Mouse (Mus musculus): ENCODE data around the gene Pcsk4. TPM values are rescaled to one million over a fixed set of nuclear protein-coding genes. Genes with fewer than 3 reads are reported as not detected.
"Not testable (repeated sequence)": the region's sequence is repeated elsewhere in the genome, so short reads cannot be mapped to it uniquely, and the experiment has no call there.

The Pcsk4 gene
- total RNA-seq, 2 experiments from 2014 or later: 4.8 to 6.9 TPM

- DNase-seq (ENCODE audit: low spot score in 2 of 2): no peak
These were observed 19.7 kb upstream of the Pcsk4 start for GRCm38 (mm10) chr10:80348981-80349380.

DNA sequence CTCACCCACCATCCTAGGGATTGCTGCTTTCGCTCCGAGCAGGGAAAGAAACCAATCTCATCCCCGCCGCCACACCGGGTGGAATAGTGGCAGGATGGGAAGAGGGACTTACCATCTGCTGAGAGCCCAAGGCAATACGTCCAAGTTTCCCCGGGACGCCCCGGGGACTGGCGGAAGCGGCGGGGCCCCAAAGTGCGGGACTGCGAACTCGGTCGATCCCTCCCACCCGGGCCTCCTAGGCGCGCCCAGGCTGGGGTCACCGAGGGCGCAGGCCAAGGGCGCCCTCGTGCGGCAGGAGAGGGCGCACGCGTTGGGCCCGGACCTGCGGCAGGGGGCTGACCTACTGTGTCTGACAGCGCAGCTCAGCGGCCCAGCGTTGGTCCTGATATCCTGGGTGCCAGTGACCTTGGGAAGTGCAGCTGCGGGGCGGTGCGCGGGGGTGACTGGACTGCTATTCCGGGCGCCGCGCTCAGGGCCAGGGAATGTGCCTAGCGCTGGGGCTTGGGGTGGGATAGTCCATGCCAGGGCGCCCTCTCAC is 19.0 kb upstream of the Pcsk4 start, which contains the start of gene Adamtsl5:
Gene Adamtsl5, minus strand, starts transcription at position 169 of the 538 bp plus-strand sequence.
- peak in 1 of 2 experiments; percentile 27 for DNase-seq (ENCODE audit: low spot score in 2 of 2)

- DNase-seq (ENCODE audit: low spot score in 2 of 2): no peak
These were observed 18.2 kb upstream of the Pcsk4 start for GRCm38 (mm10) chr10:80347514-80347967.

GRCm38 (mm10) chr10:80345929-80346328 is 16.6 kb upstream of the Pcsk4 start:
- DNase-seq (ENCODE audit: low spot score in 2 of 2): not testable (repeated sequence)

GRCm38 (mm10) chr10:80345122-80345521 is 15.8 kb upstream of the Pcsk4 start:
- no peak for DNase-seq (ENCODE audit: low spot score in 2 of 2)

- no peak for DNase-seq (ENCODE audit: low spot score in 2 of 2)
These were observed 14.9 kb upstream of the Pcsk4 start for GRCm38 (mm10) chr10:80344131-80344661.

- DNase-seq (ENCODE audit: low spot score in 2 of 2): no peak
These were observed 14.2 kb upstream of the Pcsk4 start for GRCm38 (mm10) chr10:80343425-80343895.

- DNase-seq (ENCODE audit: low spot score in 2 of 2): no peak
These were observed 13.6 kb upstream of the Pcsk4 start for GRCm38 (mm10) chr10:80342749-80343424.

DNA sequence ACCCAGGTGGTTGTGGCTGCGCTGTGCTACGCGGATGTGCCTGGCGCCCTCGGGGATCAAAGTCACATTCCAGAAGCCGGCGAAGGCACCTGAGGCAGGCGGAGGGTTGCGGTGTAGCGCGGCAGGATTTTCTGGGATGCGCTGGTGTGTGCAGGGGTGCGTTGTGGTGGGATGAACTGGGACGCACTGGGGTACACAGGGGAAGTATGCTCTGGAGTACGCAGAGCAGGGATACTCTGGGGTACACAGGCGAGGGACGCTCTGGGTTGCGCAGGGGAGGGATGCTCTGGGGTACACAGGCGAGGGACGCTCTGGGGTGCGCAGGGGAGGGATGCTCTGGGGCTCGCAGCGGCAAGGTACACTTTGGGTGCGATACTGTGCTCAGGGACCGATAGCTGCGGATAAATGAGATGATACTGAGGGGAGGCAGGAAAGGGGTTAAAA is 13.0 kb upstream of the Pcsk4 start:
- no peak for DNase-seq (ENCODE audit: low spot score in 2 of 2)

DNA sequence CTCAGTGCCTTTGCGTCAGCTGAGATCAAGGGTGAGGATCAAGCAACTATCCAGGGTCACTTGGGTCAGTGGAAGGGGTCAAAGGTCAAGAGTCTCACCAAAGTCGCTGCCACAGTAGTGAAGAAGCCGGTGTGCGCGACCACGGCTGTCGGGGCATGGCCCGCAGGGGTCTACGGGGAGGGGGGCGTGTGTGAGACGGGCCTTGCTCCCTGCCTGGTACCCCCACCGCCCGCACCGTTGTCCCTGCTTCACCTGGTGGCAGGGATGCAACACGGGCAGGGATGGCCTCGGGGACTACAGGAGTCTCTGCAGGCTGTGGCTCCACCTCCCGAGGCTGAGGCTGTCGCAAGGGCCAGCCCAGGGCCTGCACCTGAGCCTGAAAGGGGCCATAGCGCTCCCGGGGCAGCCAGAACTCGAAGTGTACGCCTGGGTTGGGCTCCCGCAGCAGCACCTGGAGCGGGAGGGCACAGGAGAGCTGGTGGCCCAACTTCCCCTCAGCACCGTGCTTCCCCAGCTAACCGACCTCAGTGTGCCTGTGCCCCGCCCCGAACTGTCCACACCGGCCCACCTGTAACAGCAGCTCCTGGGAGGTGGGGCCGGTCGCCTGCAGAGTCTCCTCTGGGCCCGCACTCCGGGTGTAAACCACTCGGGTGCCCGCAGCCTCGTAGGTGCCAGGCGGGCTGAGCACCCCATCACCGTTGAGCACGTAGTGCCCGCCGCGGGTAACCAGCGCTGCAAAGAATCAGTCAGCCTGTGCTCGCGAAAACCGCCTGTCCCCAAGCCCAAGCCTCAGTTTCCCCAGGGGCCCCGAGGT is 12.4 kb upstream of the Pcsk4 start:
- no peak for DNase-seq (ENCODE audit: low spot score in 2 of 2)

DNA sequence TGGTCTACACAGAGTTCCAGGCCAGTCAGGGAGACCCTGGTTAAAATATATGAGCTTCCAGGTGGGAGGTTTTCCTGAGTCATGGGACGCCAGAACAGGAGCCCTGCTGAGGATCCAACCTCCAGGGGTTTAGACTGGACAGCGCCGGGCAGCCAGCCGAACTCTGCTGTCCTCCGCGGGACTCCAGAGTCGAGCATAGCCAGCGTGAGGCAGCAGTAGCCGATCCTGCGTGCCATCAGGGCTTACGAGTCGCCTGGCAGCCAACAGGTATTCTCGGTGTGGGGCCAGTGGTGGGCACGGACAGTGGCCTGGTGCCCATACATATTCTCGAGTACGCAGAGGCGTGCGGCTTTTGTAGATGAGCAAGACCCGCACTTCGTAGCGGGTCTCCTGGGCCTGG is 11.7 kb upstream of the Pcsk4 start:
- no peak for DNase-seq (ENCODE audit: low spot score in 2 of 2)

- peak; percentile 82 to 90 for DNase-seq (ENCODE audit: low spot score in 2 of 2)
These were observed 10.8 kb upstream of the Pcsk4 start for GRCm38 (mm10) chr10:80339941-80340750.

DNA sequence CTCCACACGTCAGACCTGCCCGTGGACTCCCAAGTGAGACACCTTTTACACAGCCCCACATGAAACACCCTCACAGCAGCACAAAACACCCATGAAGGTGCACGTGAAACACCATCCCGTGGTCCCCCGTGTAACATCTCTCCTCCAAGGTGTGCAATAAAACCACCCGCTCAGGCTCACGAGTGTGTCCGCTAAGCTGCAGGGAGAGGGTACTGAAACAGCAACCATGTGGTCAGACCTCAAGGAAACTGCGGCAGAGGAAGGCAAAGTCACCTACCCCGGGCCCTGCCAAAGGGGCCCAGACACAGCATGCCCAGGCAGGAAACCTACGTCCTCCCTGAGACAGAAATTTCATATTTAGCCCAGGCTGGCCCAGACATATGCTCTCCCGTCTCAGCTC is 7.0 kb upstream of the Pcsk4 start:
- no peak for DNase-seq (ENCODE audit: low spot score in 2 of 2)

- no peak for DNase-seq (ENCODE audit: low spot score in 2 of 2)
These were observed 3.3 kb upstream of the Pcsk4 start for GRCm38 (mm10) chr10:80332525-80332989.

- DNase-seq (ENCODE audit: low spot score in 2 of 2): no peak
These were observed 2.6 kb upstream of the Pcsk4 start for GRCm38 (mm10) chr10:80331636-80332524.

GRCm38 (mm10) chr10:80330888-80331287 is 1.6 kb upstream of the Pcsk4 start:
- no peak for DNase-seq (ENCODE audit: low spot score in 2 of 2)

GRCm38 (mm10) chr10:80330084-80330483 is 786 bp upstream of the Pcsk4 start:
- DNase-seq (ENCODE audit: low spot score in 2 of 2): no peak

DNA sequence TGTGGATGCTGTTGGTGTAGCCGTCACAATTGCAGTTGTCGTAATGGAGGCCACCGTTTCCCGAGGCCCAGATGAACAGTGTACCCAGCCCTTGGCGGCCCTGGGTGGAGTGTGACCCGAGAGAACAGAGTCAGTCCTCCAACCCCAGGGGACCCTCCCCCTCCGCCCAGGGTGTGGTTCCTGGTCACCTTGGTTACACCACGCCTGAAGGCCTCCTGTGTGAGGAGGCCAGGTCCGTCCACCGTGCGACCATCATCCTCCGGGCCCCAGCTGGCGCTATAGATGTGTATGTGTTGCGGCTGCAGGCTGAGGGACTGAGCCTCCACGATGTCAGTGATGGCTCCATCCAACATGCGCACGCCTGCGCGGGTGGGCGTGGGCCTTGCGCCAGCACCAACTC is 4.3 kb downstream of the Pcsk4 start:
- no peak for DNase-seq (ENCODE audit: low spot score in 2 of 2)
